Mouse (Mus musculus): Measurements from ENCODE around the gene Sulf2. TPM values are rescaled to one million over a fixed set of nuclear protein-coding genes. Genes with fewer than 3 reads are reported as not detected.

Gene Sulf2
- total and polyA plus RNA-seq, 3 experiments: not detected

DNA sequence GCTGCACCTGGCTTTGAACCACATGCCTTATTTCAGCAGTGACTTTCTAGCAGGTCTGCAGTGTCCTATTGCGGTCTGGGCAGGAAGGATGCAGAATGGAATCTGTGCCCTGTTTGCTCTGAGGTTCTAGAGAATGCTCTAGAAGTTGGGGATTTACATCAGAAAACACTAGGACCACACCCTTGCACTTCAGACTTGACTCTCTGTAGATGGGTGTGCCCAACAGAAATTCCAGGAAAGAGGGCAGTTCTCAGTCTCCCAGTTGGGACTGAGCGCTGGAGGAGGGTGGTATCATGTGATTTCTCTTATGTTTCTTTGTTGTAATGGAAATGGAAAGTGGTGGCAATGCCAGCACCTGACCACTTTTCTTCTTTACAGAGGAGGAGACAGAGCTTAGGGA is 1.7 kb upstream of the Sulf2 start:
- DNase-seq (ENCODE audit: low read depth, low spot score): no peak

DNA sequence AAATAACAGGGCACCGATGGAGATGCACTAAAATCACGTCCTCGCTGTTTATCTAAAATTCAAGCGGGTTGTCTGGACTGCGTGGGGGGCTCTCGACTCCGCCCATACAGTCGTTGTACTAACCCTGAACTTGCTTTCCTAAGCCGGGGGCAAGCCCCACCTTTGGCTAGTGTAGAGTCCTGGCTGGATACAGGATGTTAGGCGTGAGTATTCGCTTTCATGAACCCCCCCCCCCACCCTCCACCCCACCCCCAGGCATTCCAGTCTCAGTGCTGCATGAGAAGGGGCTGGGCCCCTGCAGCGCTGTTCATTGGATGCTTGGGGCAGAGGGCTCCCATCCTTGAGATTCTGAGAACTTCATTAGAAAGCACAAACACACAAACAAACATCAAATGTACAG is 659 bp upstream of the Sulf2 start:
- H3K4me3 ChIP-seq (ENCODE audit: control insufficient read depth in 1 of 2, insufficient read depth in 1 of 2, low read depth in 2 of 2, low read length in 2 of 2): no peak overlapping the region
- H3K27ac ChIP-seq (ENCODE audit: control insufficient read depth, low read depth, low read length): no peak overlapping the region
- no peaks in the 10 kb centered on the region for H3K9me3 ChIP-seq (replicated peaks; ENCODE audit: insufficient read depth, low read length)
- TF ChIP-seq NRF1 (IDR thresholded peaks at IDR 0.05; ENCODE audit: insufficient read depth, low read depth, low read length, poor library complexity, severe bottlenecking): no peak
- H3K27me3 ChIP-seq (ENCODE audit: control insufficient read depth in 1 of 2, insufficient read depth in 2 of 2, low read length in 2 of 2): no peaks in the 10 kb centered on the region; a peak in 1 of 4 replicates
- no peaks in the 10 kb centered on the region for H3K79me2 ChIP-seq (ENCODE audit: control insufficient read depth, insufficient read depth, low read length, poor library complexity)
- H3K4me1 ChIP-seq (ENCODE audit: control insufficient read depth in 1 of 2, insufficient read depth in 2 of 2, low read length in 2 of 2): no peaks in the 10 kb centered on the region
- no peak overlapping the region for H3K9ac ChIP-seq (ENCODE audit: control insufficient read depth, low read depth, low read length, poor library complexity, severe bottlenecking)
- no peaks in the 10 kb centered on the region for H3K36me3 ChIP-seq (ENCODE audit: control insufficient read depth in 1 of 2, insufficient read depth in 2 of 2, low read length in 2 of 2)
- no peak for DNase-seq (ENCODE audit: low read depth, low spot score)

More for the DNA sequence above, 1.7 kb upstream of the Sulf2 start:
- H3K27ac ChIP-seq (ENCODE audit: control insufficient read depth, low read depth, low read length): no peak overlapping the region
- no peaks in the 10 kb centered on the region for H3K4me1 ChIP-seq (ENCODE audit: control insufficient read depth in 1 of 2, insufficient read depth in 2 of 2, low read length in 2 of 2)
- TF ChIP-seq BHLHE40 (IDR thresholded peaks at IDR 0.05; ENCODE audit: borderline replicate concordance, low read depth, low read length) (no peak), MAZ (IDR thresholded peaks at IDR 0.05; ENCODE audit: low read depth, low read length) (no peak), RCOR1 (IDR thresholded peaks at IDR 0.05; ENCODE audit: low read depth, low read length) (no peak), USF2 (IDR thresholded peaks at IDR 0.05; ENCODE audit: borderline replicate concordance in 1 of 2, insufficient read depth in 1 of 2, low read depth in 1 of 2, low read length in 2 of 2) (no peak)
- H3K9me3 ChIP-seq (replicated peaks; ENCODE audit: insufficient read depth, low read length): no peaks in the 10 kb centered on the region
- H3K27me3 ChIP-seq (ENCODE audit: control insufficient read depth in 1 of 2, insufficient read depth in 2 of 2, low read length in 2 of 2): no peaks in the 10 kb centered on the region; a peak in 1 of 4 replicates
- no peak overlapping the region for H3K9ac ChIP-seq (ENCODE audit: control insufficient read depth, low read depth, low read length, poor library complexity, severe bottlenecking)
- no peak overlapping the region for H3K4me3 ChIP-seq (ENCODE audit: control insufficient read depth in 1 of 2, insufficient read depth in 1 of 2, low read depth in 2 of 2, low read length in 2 of 2)
- H3K79me2 ChIP-seq (ENCODE audit: control insufficient read depth, insufficient read depth, low read length, poor library complexity): no peaks in the 10 kb centered on the region
- no peaks in the 10 kb centered on the region for H3K36me3 ChIP-seq (ENCODE audit: control insufficient read depth in 1 of 2, insufficient read depth in 2 of 2, low read length in 2 of 2)

DNA sequence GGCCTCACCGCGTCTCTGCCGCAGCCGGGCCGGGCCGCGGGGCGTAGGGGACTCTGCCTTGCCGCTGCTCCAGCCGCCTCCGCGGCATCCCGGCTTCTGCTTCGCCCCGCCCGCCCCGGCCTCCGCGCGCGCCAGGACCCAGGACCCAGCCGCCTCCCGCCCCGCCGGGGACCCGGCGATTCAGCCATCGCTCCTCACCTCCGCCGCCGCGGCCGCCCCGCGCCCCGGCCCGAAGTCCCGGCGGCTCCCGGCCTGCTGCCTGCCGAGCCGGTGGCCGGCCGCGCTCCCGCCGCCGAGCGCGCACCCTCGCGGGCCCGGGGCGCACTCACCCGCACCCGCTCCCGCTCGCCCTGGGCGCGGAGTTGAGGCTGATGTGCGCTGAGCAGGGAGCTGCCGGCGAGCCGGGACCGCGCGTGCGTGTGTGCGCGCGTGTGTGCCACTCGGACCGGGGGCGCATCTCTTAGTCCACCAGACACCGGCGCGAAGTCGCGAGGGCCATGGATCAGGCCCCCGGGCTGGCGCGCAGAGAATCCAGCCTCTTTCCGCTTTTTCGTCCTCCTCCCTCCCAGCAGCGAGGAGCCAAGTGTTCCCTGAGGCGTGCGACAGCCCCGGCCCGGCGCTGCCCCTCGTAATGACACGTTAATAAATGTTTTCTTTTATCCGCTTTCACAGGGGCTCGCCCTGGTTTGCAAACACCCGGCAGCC is 562 bp downstream of the Sulf2 start:
- no peaks in the 10 kb centered on the region for H3K9me3 ChIP-seq (replicated peaks; ENCODE audit: insufficient read depth, low read length)
- no peaks in the 10 kb centered on the region for H3K79me2 ChIP-seq (ENCODE audit: control insufficient read depth, insufficient read depth, low read length, poor library complexity)
- no peak overlapping the region for H3K9ac ChIP-seq (ENCODE audit: control insufficient read depth, low read depth, low read length, poor library complexity, severe bottlenecking)
- no peak overlapping the region for H3K4me3 ChIP-seq (ENCODE audit: control insufficient read depth in 1 of 2, insufficient read depth in 1 of 2, low read depth in 2 of 2, low read length in 2 of 2)
- DNase-seq (ENCODE audit: low read depth, low spot score): no peak
- no peaks in the 10 kb centered on the region; a peak in 1 of 4 replicates for H3K27me3 ChIP-seq (ENCODE audit: control insufficient read depth in 1 of 2, insufficient read depth in 2 of 2, low read length in 2 of 2)
- H3K27ac ChIP-seq (ENCODE audit: control insufficient read depth, low read depth, low read length): no peak overlapping the region
- H3K4me1 ChIP-seq (ENCODE audit: control insufficient read depth in 1 of 2, insufficient read depth in 2 of 2, low read length in 2 of 2): no peaks in the 10 kb centered on the region
- TF ChIP-seq ELF1 (IDR thresholded peaks at IDR 0.05; ENCODE audit: low read depth, low read length) (no peak), NELFE (IDR thresholded peaks at IDR 0.05; ENCODE audit: low read depth, low read length) (no peak), MAFK (IDR thresholded peaks at IDR 0.05; ENCODE audit: borderline replicate concordance, low read depth, low read length) (no peak), KAT2A (conservative IDR thresholded peaks at IDR 0.05; ENCODE audit: low read depth, low read length) (no peak), E2F4 (IDR thresholded peaks at IDR 0.05; ENCODE audit: borderline replicate concordance, low read depth, low read length) (no peak), MAZ (IDR thresholded peaks at IDR 0.05; ENCODE audit: low read depth, low read length) (no peak), HCFC1 (IDR thresholded peaks at IDR 0.05; ENCODE audit: low read depth, low read length) (no peak), SIN3A (IDR thresholded peaks at IDR 0.05; ENCODE audit: low read length) (no peak), ZNF384 (IDR thresholded peaks at IDR 0.05; ENCODE audit: low read depth, low read length) (no peak)
- no peaks in the 10 kb centered on the region for H3K36me3 ChIP-seq (ENCODE audit: control insufficient read depth in 1 of 2, insufficient read depth in 2 of 2, low read length in 2 of 2)
